Mouse (Mus musculus): ENCODE data around the gene Tmem247. TPM values are rescaled to one million over a fixed set of nuclear protein-coding genes. Genes with fewer than 3 reads are reported as not detected.

The Tmem247 gene
- polyA plus RNA-seq, 1 experiment from 2014 or later, result not detected

DNA sequence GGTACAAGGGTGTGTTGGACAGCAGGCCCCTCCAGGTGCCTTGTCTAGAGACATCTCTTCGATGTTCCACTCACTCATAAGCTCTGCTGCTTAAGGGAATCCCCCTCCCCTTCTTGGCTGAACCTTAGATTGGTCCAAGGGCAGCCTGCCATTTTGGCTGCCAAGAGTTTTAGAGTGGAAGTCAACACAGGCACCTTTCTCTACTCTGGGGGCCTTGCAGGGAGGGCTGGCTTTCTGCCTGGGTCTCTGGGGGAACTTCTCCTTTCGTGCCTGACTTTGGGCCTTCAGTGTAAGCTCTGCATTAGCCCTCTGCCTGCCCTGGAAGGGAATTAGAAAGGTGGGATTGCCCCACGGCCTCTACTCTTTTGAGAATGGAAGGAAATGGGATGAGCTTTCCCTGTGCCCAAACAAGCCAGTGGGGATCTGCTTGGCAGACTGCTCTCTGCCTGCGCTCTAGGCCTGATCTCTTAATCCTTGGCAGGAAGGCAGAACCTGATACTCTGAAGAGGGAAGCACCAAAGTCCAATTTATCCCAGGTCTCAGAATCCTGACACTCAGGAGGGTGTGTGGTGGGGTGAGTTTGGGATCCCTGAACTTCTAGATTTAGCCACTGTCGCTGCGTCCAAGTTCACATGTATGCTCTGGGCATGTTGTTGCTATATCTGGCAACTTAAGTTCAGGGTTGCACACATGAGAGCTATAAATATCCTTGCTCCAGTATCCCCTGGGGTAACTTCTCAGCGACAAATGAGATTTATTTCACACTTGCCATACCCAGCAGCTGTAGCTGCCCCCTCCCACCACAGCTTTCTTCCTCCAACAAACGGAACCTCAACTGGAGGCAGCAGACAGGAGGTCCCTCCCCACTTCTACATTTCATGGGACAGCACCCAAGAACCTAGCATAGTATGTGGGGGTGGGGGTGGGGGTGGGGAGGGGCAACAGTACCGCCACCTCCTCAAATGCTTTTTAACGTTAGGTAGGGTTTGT, 50.7 kb downstream of the Tmem247 start:
- H3K27ac ChIP-seq, result no peak overlapping the region
- H3K36me3 ChIP-seq, result peaks cover 34% of the 10 kb centered on the region
- H3K27me3 ChIP-seq (ENCODE audit: insufficient read depth, poor library complexity, severe bottlenecking), result no peaks in the 10 kb centered on the region
- 85% methylated on average over 10 of the region's 10 CpGs for WGBS
- H3K4me3 ChIP-seq, result no peak overlapping the region
- H3K4me1 ChIP-seq (replicated peaks), result peaks cover 33% of the 10 kb centered on the region
- H3K9me3 ChIP-seq, result no peaks in the 10 kb centered on the region
- no peak for DNase-seq (ENCODE audit: low spot score)

DNA sequence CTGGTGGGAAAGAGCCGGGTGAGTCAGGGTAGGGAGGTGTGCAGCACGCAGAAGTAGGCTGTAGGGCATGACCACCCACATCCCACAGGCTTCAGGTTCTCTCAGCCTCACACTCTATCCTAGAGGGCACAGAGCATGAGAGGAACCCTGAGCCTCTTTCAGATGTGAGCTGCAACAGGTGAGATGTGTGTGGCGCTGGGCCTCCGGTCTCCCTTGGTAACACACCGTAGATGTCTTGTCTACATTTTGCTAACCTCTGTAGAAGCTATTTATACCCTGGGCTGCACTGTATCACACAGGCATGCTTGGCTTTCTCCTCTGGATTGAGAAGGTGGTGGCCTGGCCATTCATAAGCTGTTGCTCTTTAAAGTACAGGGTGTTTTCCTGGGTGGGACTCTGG, 51.4 kb downstream of the Tmem247 start:
- Histone ChIP-seq H3K4me1 (replicated peaks) (peaks cover 29% of the 10 kb centered on the region), H3K27ac (no peak overlapping the region), H3K9me3 (no peaks in the 10 kb centered on the region), H3K27me3 (ENCODE audit: insufficient read depth, poor library complexity, severe bottlenecking) (no peaks in the 10 kb centered on the region), H3K36me3 (peaks cover 36% of the 10 kb centered on the region), H3K4me3 (no peak overlapping the region)
- DNase-seq (ENCODE audit: low spot score), result no peak
- 93% methylated on average over 5 of the region's 5 CpGs for WGBS

DNA sequence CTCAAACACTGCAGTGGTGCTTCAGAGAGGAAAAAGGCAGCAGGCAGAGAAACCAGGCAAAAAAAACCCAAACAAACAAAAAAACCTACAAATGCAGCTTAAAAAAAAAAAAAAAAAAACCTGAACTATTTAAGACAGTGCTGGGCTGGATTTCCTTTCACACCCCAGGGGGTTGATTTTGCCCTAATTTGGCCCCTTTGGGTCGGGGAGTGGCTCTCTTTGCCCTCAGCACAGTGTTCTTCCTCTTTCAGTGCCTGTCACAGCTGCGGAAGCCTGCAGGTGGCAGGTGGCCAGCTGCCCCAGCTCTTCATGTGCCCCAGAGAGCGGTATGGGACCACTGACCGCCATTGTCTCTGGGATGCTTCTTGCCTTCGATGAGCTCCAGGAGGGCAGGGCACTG, 52.4 kb downstream of the Tmem247 start:
- H3K4me1 ChIP-seq (replicated peaks), result peaks cover 19% of the 10 kb centered on the region
- H3K27ac ChIP-seq, result no peak overlapping the region
- no peaks in the 10 kb centered on the region for H3K27me3 ChIP-seq (ENCODE audit: insufficient read depth, poor library complexity, severe bottlenecking)
- no peak for DNase-seq (ENCODE audit: low spot score)
- 57% methylated on average over 5 of the region's 5 CpGs for WGBS
- H3K9me3 ChIP-seq, result no peaks in the 10 kb centered on the region
- no peak overlapping the region for H3K4me3 ChIP-seq
- H3K36me3 ChIP-seq, result peaks cover 44% of the 10 kb centered on the region

DNA sequence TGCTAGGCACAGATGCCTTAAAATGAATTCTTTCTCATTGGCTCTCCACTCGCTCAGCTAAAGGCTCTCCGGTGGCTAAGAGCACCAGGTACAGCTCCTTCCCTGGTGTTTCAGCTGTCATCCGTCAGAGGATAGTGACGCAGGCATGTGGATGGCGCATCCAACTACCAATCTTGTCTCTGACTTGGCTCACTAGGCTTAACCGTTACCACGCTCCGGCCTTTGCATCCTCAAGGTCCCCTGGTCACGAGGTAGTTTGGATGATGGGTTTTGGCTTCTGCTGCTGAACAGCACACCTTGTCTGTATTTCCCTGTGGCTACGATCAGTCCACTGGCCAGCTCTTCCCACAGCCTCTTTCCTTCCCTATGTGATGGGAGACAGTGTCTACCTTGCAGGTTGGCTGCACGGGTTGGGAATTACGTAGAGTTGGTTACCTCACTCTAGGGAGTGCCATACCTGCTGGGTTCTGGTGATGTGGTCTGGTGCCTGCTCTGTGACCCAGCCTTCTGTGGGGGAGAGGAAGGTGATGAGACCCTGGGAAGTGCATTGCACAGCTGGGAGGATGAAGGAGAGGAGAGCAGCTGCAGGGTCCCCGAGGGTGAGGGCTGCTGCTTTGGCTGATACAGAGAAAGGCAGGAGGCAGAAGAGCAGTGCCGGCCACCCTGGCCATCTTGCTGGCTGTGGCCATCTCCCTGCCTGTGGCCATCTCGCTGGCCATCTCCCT, 53.0 kb downstream of the Tmem247 start:
- H3K4me3 ChIP-seq, result no peak overlapping the region
- no peaks in the 10 kb centered on the region for H3K9me3 ChIP-seq
- peaks cover 50% of the 10 kb centered on the region for H3K36me3 ChIP-seq
- H3K4me1 ChIP-seq (replicated peaks), result peaks cover 13% of the 10 kb centered on the region
- WGBS, result 91% methylated on average over 15 of the region's 15 CpGs
- H3K27me3 ChIP-seq (ENCODE audit: insufficient read depth, poor library complexity, severe bottlenecking), result no peaks in the 10 kb centered on the region
- H3K27ac ChIP-seq, result no peak overlapping the region
- DNase-seq (ENCODE audit: low spot score), result no peak

DNA sequence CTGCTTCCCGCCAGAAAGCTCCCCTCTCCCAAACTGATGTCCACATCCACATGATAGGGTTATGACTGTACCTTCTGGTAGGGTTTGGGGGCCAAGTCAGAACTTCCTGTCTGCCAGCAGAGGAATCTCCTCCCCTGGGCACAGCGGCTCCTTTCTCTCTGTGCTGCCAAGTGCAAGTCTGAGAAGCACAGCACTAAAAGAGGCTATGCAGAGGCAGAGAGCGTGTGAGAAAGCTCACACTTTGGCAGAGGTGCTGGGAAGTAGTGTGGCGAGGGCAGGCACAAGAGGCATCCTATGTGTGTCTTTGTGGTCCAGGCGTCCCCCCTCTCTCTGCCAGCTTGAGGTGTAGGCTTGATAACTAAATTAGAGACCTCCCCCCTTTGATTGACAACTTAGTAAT, 53.9 kb downstream of the Tmem247 start:
- H3K36me3 ChIP-seq, result peaks cover 57% of the 10 kb centered on the region
- H3K27me3 ChIP-seq (ENCODE audit: insufficient read depth, poor library complexity, severe bottlenecking), result no peaks in the 10 kb centered on the region
- no peak overlapping the region for H3K4me3 ChIP-seq
- no peaks in the 10 kb centered on the region for H3K9me3 ChIP-seq
- no peak for DNase-seq (ENCODE audit: low spot score)
- WGBS, result 79% methylated on average over 5 of the region's 5 CpGs
- H3K27ac ChIP-seq, result 0 out of 2 replicates have a peak overlapping the region, but pooled peaks have one; percentile 16
- peaks cover 8% of the 10 kb centered on the region; the same call in 1 of the 2 replicates for H3K4me1 ChIP-seq (replicated peaks)

DNA sequence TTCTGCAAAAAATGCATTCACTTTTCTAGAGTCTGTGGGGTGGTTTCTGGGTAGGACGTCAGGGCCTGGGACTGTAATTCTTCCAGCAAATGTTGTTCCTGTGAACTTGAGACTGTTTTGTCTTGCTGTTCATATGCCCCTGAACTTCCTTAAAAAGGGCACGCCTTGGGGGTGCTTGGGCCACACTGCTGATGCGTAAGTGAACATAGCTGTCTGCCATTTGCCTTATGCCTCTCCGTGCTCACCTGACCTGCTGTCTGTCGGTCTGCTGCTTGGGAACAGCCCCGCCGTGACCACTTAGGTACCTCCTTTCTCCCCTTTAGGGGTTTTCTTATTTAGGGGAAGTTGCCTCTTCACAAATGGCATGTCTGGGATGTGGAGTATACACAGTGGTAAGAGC, 54.7 kb downstream of the Tmem247 start:
- H3K4me3 ChIP-seq, result no peak overlapping the region
- no peaks in the 10 kb centered on the region for H3K27me3 ChIP-seq (ENCODE audit: insufficient read depth, poor library complexity, severe bottlenecking)
- no peak overlapping the region for H3K27ac ChIP-seq
- H3K4me1 ChIP-seq (replicated peaks), result peaks cover 8% of the 10 kb centered on the region; the same call in 1 of the 2 replicates
- no peak for DNase-seq (ENCODE audit: low spot score)
- peaks cover 60% of the 10 kb centered on the region for H3K36me3 ChIP-seq
- 92% methylated on average over 7 of the region's 7 CpGs for WGBS
- no peaks in the 10 kb centered on the region for H3K9me3 ChIP-seq

Other genes starting within 250 kb of the Tmem247 start
- gene Epas1, start 163.6 kb upstream of the Tmem247 start, polyA plus RNA-seq (2016; fragmentation: Nextera tagmentation; extraction: Ambion mirVana), result 2.4 and 2.9 TPM in 2 replicates
- gene Atp6v1e2, start 30.5 kb downstream of the Tmem247 start, polyA plus RNA-seq (2016; fragmentation: Nextera tagmentation; extraction: Ambion mirVana), result not detected in 2 replicates
- gene Rhoq, start 45.7 kb downstream of the Tmem247 start, polyA plus RNA-seq (2016; fragmentation: Nextera tagmentation; extraction: Ambion mirVana), result 8.4 and 9.7 TPM in 2 replicates
- 43.4 and 50.4 TPM in 2 replicates for gene Pigf, start 108.1 kb downstream of the Tmem247 start, polyA plus RNA-seq (2016; fragmentation: Nextera tagmentation; extraction: Ambion mirVana)
- gene Cript, start 108.2 kb downstream of the Tmem247 start, polyA plus RNA-seq (2016; fragmentation: Nextera tagmentation; extraction: Ambion mirVana), result 160 and 195 TPM in 2 replicates
- 7.5 and 8.8 TPM in 2 replicates for gene Socs5, start 190.3 kb downstream of the Tmem247 start, polyA plus RNA-seq (2016; fragmentation: Nextera tagmentation; extraction: Ambion mirVana)

Measured in hindbrain, embryonic 10.5 days (tissue).